Mouse (Mus musculus): Measurements from ENCODE around the gene 3100002H09Rik. TPM values are rescaled to one million over a fixed set of nuclear protein-coding genes. Genes with fewer than 3 reads are reported as not detected.

Gene 3100002H09Rik
- polyA plus RNA-seq (2017; shearing (Covaris generic)), result not detected

DNA sequence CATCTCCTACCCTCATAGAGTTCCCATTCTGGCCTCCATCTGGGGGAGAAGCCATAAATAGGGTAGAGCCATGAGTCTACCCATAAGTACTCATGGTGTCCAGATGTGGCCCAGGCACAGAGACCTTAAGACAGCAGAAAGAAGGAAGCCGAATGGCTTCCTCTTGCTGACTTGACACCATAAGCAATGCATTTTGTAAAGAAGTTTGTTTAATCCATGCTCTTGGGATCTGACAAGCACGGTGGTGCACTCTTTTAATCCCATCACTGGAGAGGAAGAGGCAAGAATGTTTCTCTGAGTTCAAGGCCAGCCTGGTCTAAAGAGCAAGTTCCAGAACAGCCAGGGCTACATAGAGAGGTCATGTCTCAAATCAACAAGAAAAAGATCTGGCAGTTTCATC, at the start of gene 3100002H09Rik:
Gene 3100002H09Rik, minus strand, starts transcription at position 101 of the 400 bp plus-strand sequence.

DNA sequence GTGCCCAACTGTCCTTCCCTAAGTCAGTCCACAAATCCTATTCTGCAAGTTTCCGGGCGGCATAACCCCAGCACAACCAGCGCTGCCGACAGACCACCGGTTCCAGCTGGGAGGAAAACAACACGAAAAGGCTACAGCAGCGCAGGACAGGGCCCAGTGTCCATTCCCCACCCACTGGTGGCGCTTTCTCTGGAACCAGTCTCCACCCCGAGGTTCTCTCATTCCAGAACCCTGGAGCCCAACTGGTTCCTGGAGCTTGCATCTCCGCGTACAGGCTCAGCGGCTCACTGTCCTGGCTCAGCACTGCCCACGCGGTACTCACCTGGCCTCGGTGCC, 45.9 kb upstream of the 3100002H09Rik start, which contains the start of gene Pou3f1:
Gene Pou3f1, plus strand, starts transcription at position 290 of the 336 bp plus-strand sequence.

Other genes with a start within 250 kb of the 3100002H09Rik start
- gene Pou3f1, start 46.0 kb upstream of the 3100002H09Rik start, polyA plus RNA-seq (2017; shearing (Covaris generic)), result not detected
- gene Utp11, start 82.8 kb upstream of the 3100002H09Rik start, polyA plus RNA-seq (2017; shearing (Covaris generic)), result 76.9 TPM
- gene Fhl3, start 89.9 kb upstream of the 3100002H09Rik start, polyA plus RNA-seq (2017; shearing (Covaris generic)), result 0.82 TPM
- gene Sf3a3, start 104.0 kb upstream of the 3100002H09Rik start, polyA plus RNA-seq (2017; shearing (Covaris generic)), result 141 TPM
- 151 TPM for gene Inpp5b, start 131.0 kb upstream of the 3100002H09Rik start, polyA plus RNA-seq (2017; shearing (Covaris generic))
- 26.5 TPM for gene Mtf1, start 191.3 kb upstream of the 3100002H09Rik start, polyA plus RNA-seq (2017; shearing (Covaris generic))
- 2.3 TPM for gene Yrdc, start 239.9 kb upstream of the 3100002H09Rik start, polyA plus RNA-seq (2017; shearing (Covaris generic))
- 4.4 TPM for gene 1110065P20Rik, start 240.4 kb upstream of the 3100002H09Rik start, polyA plus RNA-seq (2017; shearing (Covaris generic))

Data from CD4-positive, CD25-positive, alpha-beta regulatory T cell, adult 9 weeks (primary cell).